Mouse (Mus musculus): ENCODE measurements around the gene Cldn34c3.
"Not testable (repeated sequence)": the region's sequence is repeated elsewhere in the genome, so short reads cannot be mapped to it uniquely, and the experiment has no call there.

The Cldn34c3 gene

DNA sequence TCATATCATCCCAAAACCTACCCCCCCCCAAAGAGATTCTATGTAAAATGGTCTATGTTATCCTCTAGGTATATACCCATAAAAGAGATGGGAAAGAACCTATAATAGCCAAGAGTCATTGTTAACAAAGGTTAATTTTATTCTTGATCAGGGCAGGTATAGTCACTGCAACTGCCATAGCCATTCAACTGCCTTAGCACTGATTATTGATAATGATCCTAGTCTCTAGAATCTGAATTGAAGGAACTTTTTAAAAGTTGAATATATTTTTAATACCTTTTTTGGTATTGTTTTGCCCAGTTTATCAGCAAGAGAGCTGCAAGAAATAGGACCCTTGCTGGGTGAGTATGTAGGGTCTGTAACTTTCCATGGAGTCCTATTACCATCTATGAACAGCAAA, at the start of gene Cldn34c3:
Cldn34c3 (plus strand) TSS at position 301 of the 400 bp plus-strand sequence.
- not testable (repeated sequence) for DNase-seq
